Mouse (Mus musculus): Measurements from ENCODE around the gene Arpc5. TPM values are rescaled to one million over a fixed set of nuclear protein-coding genes. Genes with fewer than 3 reads are reported as not detected.

Gene Arpc5
- polyA plus RNA-seq (2015; fragmentation: Nextera tagmentation; extraction: Ambion mirVana), result 372 and 389 TPM in 2 replicates

DNA sequence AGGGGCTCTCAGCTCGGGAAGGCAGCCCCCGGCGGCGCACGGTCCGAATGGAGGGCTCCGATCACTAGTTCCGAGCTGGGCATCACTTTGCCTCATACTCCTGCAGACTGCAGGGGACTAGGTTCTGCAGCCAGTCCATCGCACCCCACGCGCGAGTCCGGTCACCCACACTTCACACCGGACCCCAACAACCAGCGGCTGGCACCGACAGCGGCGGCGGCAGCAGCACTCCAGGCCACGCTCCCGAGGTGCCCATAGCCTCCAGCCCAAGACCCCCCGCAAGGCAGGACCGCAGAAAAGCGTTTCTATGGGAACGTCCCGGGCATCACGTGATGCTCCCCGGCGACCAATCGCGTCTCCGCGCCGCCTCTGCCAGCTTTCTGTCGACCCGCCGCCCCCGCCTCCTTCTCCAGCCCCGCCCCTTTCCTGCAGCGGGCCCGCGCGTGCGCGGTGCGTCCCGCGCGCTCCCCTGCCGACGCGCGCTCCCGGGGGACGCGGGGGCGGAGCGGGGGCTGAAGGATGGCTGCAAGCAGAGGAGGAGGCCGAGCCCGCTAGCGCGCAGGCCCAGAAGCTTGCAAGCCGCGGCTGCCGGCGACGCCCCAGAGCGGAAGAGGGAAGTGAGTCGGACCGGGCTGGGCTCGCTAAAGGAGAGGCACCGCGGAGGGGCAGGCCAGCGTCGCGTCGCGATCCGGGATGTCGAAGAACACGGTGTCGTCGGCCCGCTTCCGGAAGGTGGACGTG lies at the start of gene Arpc5, which contains the start of gene Rgl1:
Gene Arpc5 (plus strand): TSS at position 511 of the 741 bp plus-strand sequence.
Gene Rgl1 (minus strand): TSS at position 320 of the 741 bp plus-strand sequence.
- WGBS, result under 1% methylated on average over 79 of the region's 86 CpGs
- H3K4me3 ChIP-seq (ENCODE audit: low read length), result peak within 1 kb of the TSS; percentile 98
- peaks cover 3% of the 10 kb centered on the region for H3K36me3 ChIP-seq (ENCODE audit: control insufficient read depth, insufficient read depth, low read length)
- H3K9ac ChIP-seq (ENCODE audit: low read depth, low read length), result peak within 1 kb of the TSS; percentile 98
- peaks cover 4% of the 10 kb centered on the region; the same call in 1 of the 2 replicates for H3K4me1 ChIP-seq (ENCODE audit: control insufficient read depth, insufficient read depth, low read length)
- no peaks in the 10 kb centered on the region for H3K9me3 ChIP-seq (ENCODE audit: control insufficient read depth, low read length)
- H3K27ac ChIP-seq (ENCODE audit: low read length), result peak within 1 kb of the TSS; percentile 92
- H3K27me3 ChIP-seq (replicated peaks; ENCODE audit: control insufficient read depth, insufficient read depth, low read length), result 0 out of 2 replicates have a peak, but pooled peaks cover 2% of the 10 kb centered on the region
- ATAC-seq, result peak; percentile 99
- H3K4me2 ChIP-seq (ENCODE audit: low read depth, low read length), result peak within 1 kb of the TSS; percentile 91

DNA sequence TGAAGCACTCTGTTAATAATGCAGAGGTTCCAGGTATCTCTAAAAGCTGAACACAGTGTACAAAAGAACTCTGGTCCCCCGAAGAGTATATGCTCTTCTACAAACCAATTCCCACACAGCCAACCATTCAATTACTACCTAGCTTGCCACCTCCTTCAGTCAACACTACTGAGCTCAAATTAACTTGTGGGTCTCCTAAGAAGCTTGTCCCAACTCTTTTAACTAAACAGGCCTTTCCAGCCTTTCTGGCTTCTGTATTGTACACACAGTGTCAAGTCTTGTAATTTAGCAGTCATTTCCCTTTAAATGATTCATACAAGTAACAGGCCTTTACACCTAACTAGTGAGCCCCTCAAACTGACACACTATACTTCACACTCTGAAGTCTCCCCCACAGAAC lies 49.0 kb upstream of the Arpc5 start:
- Histone ChIP-seq H3K9me3 (ENCODE audit: control insufficient read depth, low read length) (no peaks in the 10 kb centered on the region), H3K4me3 (ENCODE audit: low read length) (no peak overlapping the region), H3K4me1 (ENCODE audit: control insufficient read depth, insufficient read depth, low read length) (no peaks in the 10 kb centered on the region), H3K27ac (ENCODE audit: low read length) (no peak overlapping the region), H3K36me3 (ENCODE audit: control insufficient read depth, insufficient read depth, low read length) (no peaks in the 10 kb centered on the region), H3K9ac (ENCODE audit: low read depth, low read length) (no peak overlapping the region), H3K4me2 (ENCODE audit: low read depth, low read length) (no peak overlapping the region), H3K27me3 (replicated peaks; ENCODE audit: control insufficient read depth, insufficient read depth, low read length) (no peaks in the 10 kb centered on the region)
- no peak for ATAC-seq
- 66% methylated on average over 1 of the region's 1 CpGs for WGBS

DNA sequence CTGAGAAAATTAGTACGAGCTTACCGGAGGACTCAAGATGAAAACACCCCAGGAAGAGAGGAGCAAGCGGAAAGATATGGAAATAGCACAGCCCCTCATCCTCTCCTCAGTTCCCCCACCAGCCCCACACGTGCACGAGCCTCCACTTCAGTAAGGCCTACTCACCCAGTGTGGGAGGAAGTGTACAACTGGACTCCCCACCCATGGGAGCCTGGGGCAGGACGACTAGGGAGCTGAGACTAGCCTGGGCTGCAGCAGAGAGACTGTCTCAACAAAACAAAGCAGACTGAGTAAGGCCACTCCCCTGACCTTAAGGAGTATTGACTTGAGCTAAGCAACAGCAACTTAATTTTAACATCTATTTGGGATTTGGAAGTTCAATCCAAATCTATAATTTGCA lies 48.1 kb upstream of the Arpc5 start:
- H3K9ac ChIP-seq (ENCODE audit: low read depth, low read length), result no peak overlapping the region
- ATAC-seq, result no peak
- H3K27ac ChIP-seq (ENCODE audit: low read length), result no peak overlapping the region
- no peak overlapping the region for H3K4me2 ChIP-seq (ENCODE audit: low read depth, low read length)
- no peak overlapping the region for H3K4me3 ChIP-seq (ENCODE audit: low read length)
- no peaks in the 10 kb centered on the region for H3K4me1 ChIP-seq (ENCODE audit: control insufficient read depth, insufficient read depth, low read length)
- 56% methylated on average over 6 of the region's 6 CpGs for WGBS
- H3K27me3 ChIP-seq (replicated peaks; ENCODE audit: control insufficient read depth, insufficient read depth, low read length), result no peaks in the 10 kb centered on the region
- no peaks in the 10 kb centered on the region for H3K9me3 ChIP-seq (ENCODE audit: control insufficient read depth, low read length)
- no peaks in the 10 kb centered on the region for H3K36me3 ChIP-seq (ENCODE audit: control insufficient read depth, insufficient read depth, low read length)

DNA sequence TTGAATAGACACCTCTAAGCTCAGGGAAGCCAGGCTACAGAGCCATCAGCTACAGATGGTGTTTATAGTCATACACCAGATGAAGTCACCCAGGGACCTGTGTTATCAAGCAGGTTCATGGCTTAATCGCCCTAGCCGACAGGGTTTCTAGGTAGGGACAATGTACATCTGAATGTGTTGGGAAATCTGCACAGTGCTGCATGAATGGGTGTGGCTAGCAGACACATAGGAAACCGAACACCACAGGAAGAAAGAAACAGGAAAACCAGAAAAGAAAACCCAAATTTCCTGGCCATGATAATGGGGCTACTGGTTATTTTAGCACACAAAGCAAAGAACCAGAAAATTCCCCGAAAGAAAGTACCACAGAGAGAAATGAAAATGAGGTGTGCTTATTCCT lies 45.4 kb upstream of the Arpc5 start:
- WGBS, result 68% methylated on average over 4 of the region's 4 CpGs
- no peaks in the 10 kb centered on the region for H3K9me3 ChIP-seq (ENCODE audit: control insufficient read depth, low read length)

DNA sequence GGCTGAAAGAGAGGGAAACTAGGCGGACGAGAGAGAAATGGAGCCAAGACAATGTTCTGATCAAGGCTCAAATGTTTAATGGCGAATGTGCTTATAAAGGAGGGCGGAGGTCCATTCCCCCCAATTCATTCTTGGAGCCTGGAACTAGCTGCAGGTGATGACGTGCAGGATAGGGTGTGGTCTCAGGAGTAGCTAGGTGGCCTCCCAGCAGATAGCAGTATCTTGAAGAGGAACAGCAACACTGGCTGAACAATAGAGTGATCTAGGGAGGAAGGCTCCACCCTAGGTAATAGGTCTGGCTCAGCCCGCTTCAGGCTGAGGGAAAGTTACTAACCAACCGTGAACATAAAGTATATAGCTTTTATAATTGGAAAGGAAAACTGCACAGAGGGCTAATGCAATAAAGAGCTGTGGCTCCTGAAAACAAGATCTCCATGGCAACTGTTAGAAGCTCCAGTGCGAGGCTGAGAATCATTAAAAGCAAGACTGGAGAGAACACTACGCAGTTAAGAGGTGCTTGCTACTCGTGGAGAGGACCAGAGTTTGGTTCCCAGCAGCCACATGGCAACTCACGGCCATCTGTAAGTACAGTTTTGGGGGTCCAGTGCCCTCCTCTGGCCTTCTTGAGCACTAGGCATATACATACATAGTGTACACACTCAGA lies 44.7 kb upstream of the Arpc5 start:
- H3K27ac ChIP-seq (ENCODE audit: low read length), result no peak overlapping the region
- H3K4me2 ChIP-seq (ENCODE audit: low read depth, low read length), result no peak overlapping the region
- no peak overlapping the region for H3K9ac ChIP-seq (ENCODE audit: low read depth, low read length)
- no peak overlapping the region for H3K4me3 ChIP-seq (ENCODE audit: low read length)
- no peaks in the 10 kb centered on the region for H3K36me3 ChIP-seq (ENCODE audit: control insufficient read depth, insufficient read depth, low read length)
- H3K27me3 ChIP-seq (replicated peaks; ENCODE audit: control insufficient read depth, insufficient read depth, low read length), result no peaks in the 10 kb centered on the region
- H3K4me1 ChIP-seq (ENCODE audit: control insufficient read depth, insufficient read depth, low read length), result peaks cover 4% of the 10 kb centered on the region; the same call in 1 of the 2 replicates
- ATAC-seq, result peak; percentile 54
- H3K9me3 ChIP-seq (ENCODE audit: control insufficient read depth, low read length), result no peaks in the 10 kb centered on the region
- 79% methylated on average over 11 of the region's 11 CpGs for WGBS

More for the DNA sequence above, 45.4 kb upstream of the Arpc5 start:
- Histone ChIP-seq H3K4me1 (ENCODE audit: control insufficient read depth, insufficient read depth, low read length) (peaks cover 3% of the 10 kb centered on the region; the same call in 1 of the 2 replicates), H3K4me3 (ENCODE audit: low read length) (no peak overlapping the region), H3K4me2 (ENCODE audit: low read depth, low read length) (no peak overlapping the region), H3K36me3 (ENCODE audit: control insufficient read depth, insufficient read depth, low read length) (no peaks in the 10 kb centered on the region), H3K27me3 (replicated peaks; ENCODE audit: control insufficient read depth, insufficient read depth, low read length) (no peaks in the 10 kb centered on the region), H3K27ac (ENCODE audit: low read length) (no peak overlapping the region), H3K9ac (ENCODE audit: low read depth, low read length) (no peak overlapping the region)
- peak; percentile 91 for ATAC-seq

DNA sequence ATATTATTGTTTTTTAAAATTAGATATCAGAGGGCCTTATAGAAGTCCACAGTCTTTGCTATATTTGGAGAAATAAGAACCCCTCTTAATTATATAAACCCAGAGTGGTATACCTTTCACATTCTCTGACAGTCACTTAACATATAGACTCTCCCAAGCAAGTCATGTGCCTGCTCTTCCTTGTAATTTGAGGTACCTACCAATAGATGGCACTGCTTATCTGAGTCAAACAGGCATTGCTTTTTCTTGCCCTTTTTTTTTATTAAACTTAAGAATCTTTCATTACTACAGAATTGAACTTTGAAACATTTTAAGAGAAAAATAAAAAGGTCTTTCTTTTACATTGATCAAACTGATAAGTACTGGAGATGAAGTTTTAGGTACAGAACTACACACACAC lies 42.1 kb upstream of the Arpc5 start:
- peaks cover 4% of the 10 kb centered on the region; the same call in 1 of the 2 replicates for H3K4me1 ChIP-seq (ENCODE audit: control insufficient read depth, insufficient read depth, low read length)
- no peak overlapping the region for H3K4me3 ChIP-seq (ENCODE audit: low read length)
- no peaks in the 10 kb centered on the region for H3K27me3 ChIP-seq (replicated peaks; ENCODE audit: control insufficient read depth, insufficient read depth, low read length)
- ATAC-seq, result no peak
- no peak overlapping the region for H3K9ac ChIP-seq (ENCODE audit: low read depth, low read length)
- H3K36me3 ChIP-seq (ENCODE audit: control insufficient read depth, insufficient read depth, low read length), result no peaks in the 10 kb centered on the region
- H3K27ac ChIP-seq (ENCODE audit: low read length), result no peak overlapping the region
- no peak overlapping the region for H3K4me2 ChIP-seq (ENCODE audit: low read depth, low read length)
- H3K9me3 ChIP-seq (ENCODE audit: control insufficient read depth, low read length), result no peaks in the 10 kb centered on the region

DNA sequence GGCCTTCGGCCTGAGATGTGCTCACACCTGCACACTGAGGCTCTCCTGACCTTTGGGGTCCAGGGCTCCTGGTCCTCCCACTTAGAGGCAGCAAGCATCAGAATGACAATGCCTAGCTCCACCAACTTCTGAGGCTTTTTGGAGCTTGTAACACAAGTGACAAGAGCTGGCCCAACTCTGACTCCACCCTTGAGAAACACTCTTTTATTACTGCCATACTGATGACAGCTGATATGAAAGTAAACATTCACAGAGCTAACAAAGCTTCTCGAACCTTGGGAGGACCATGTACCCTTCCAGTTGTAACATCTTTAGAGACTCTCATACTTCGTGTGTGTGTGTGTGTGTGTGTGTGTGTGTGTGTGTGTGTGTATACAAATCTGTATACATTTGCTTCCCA lies 40.2 kb upstream of the Arpc5 start:
- 42% methylated on average over 3 of the region's 3 CpGs for WGBS
- Histone ChIP-seq H3K36me3 (ENCODE audit: control insufficient read depth, insufficient read depth, low read length) (no peaks in the 10 kb centered on the region), H3K4me2 (ENCODE audit: low read depth, low read length) (no peak overlapping the region), H3K27me3 (replicated peaks; ENCODE audit: control insufficient read depth, insufficient read depth, low read length) (no peaks in the 10 kb centered on the region), H3K27ac (ENCODE audit: low read length) (no peak overlapping the region), H3K9me3 (ENCODE audit: control insufficient read depth, low read length) (no peaks in the 10 kb centered on the region), H3K9ac (ENCODE audit: low read depth, low read length) (no peak overlapping the region), H3K4me1 (ENCODE audit: control insufficient read depth, insufficient read depth, low read length) (peaks cover 4% of the 10 kb centered on the region; the same call in 1 of the 2 replicates), H3K4me3 (ENCODE audit: low read length) (no peak overlapping the region)
- peak; percentile 59; the same call in 1 of the 2 replicates for ATAC-seq

DNA sequence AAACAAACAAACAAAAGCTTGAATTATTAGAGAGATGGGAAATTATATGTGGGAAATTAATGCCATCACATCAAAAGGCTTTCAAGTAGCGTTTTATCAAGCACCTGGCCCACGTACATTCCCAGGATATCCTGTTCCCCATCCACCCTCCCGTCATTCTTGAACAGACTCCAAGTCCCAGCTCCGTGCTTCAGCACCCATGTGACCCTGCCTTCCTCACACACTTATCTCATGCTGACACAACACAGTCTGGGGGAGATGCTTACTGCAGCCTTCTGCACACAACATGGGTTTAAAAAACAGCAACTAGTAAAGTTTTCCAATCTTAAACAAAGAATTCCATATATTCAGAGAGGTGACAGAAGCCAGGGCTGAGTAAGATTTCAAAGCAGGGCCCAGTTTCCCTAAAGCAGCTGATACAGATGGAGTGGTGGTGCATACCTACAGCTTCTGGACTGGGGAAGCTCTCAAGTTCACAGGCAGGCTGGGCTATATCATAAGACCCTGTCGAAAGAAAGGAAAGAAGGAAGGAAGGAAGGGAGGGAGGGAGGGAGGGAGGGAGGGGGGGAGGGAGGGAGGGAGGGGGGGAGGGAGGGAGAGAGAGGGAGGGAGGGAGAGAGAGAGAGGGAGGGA lies 38.6 kb upstream of the Arpc5 start:
- Histone ChIP-seq H3K27ac (ENCODE audit: low read length) (no peak overlapping the region), H3K36me3 (ENCODE audit: control insufficient read depth, insufficient read depth, low read length) (no peaks in the 10 kb centered on the region), H3K4me1 (ENCODE audit: control insufficient read depth, insufficient read depth, low read length) (peaks cover 4% of the 10 kb centered on the region; the same call in 1 of the 2 replicates), H3K9ac (ENCODE audit: low read depth, low read length) (no peak overlapping the region), H3K27me3 (replicated peaks; ENCODE audit: control insufficient read depth, insufficient read depth, low read length) (no peaks in the 10 kb centered on the region), H3K4me2 (ENCODE audit: low read depth, low read length) (no peak overlapping the region), H3K9me3 (ENCODE audit: control insufficient read depth, low read length) (no peaks in the 10 kb centered on the region), H3K4me3 (ENCODE audit: low read length) (no peak overlapping the region)
- ATAC-seq, result no peak
- 55% methylated on average over 4 of the region's 5 CpGs for WGBS

DNA sequence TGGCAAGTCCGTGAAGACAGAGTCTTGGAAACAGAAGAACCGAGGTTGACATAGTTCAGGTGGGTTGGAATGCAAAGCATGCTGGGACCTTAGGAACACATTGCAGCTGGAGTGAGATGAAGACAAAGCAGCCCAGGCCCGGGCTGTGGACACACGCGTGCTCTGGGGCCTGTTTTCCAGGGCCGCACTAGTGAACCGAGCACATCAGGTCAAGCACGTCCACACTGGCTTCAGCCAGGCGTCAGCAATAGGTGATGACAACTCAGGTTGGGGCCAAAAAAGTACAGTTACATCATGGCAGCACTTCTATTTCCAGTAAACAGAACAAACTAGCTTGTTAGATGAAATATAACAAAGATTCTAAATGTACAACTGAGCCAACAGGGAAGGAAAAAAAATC lies 27.5 kb upstream of the Arpc5 start:
- Histone ChIP-seq H3K9ac (ENCODE audit: low read depth, low read length) (no peak overlapping the region), H3K27me3 (replicated peaks; ENCODE audit: control insufficient read depth, insufficient read depth, low read length) (no peaks in the 10 kb centered on the region), H3K4me1 (ENCODE audit: control insufficient read depth, insufficient read depth, low read length) (peaks cover 3% of the 10 kb centered on the region; the same call in 1 of the 2 replicates), H3K36me3 (ENCODE audit: control insufficient read depth, insufficient read depth, low read length) (no peaks in the 10 kb centered on the region), H3K4me2 (ENCODE audit: low read depth, low read length) (no peak overlapping the region), H3K4me3 (ENCODE audit: low read length) (no peak overlapping the region), H3K27ac (ENCODE audit: low read length) (no peak overlapping the region), H3K9me3 (ENCODE audit: control insufficient read depth, low read length) (no peaks in the 10 kb centered on the region)
- WGBS, result 80% methylated on average over 9 of the region's 9 CpGs
- no peak for ATAC-seq

Data from intestine, embryonic 16.5 days (tissue).